16 mouse cellular contexts compared by ENCODE assay signal in genomic region chr2:92743152-92743551, GRCm38 (mm10).
DNase-seq lines count a peak whose midpoint lies in the region; ATAC-seq and TF ChIP-seq lines count a peak whose summit lies in the region.
"Had no signal": no experiment of that assay in that cellular context is flagged by ENCODE, and none has a peak within 500 bp of the region (broad histone marks: within the 10 kb centered on the region; RNA-seq: fewer than 3 reads in every experiment).

No protein-coding gene starts in this region.

- H3K27me3 ChIP-seq in forebrain, embryonic 10.5 days (ENCODE audit: poor library complexity, severe bottlenecking), result no peaks in the 10 kb centered on the region
- no peaks in the 10 kb centered on the region for H3K27me3 ChIP-seq in forebrain, embryonic 16.5 days (replicated peaks; ENCODE audit: control insufficient read depth, insufficient read depth, low read length)
- H3K27me3 ChIP-seq in hindbrain, embryonic 10.5 days (ENCODE audit: insufficient read depth, poor library complexity, severe bottlenecking), result 0 out of 2 replicates have a peak, but pooled peaks cover 1% of the 10 kb centered on the region
- H3K27me3 ChIP-seq in hindbrain, embryonic 16.5 days (replicated peaks; ENCODE audit: control insufficient read depth, insufficient read depth, low read length), result no peaks in the 10 kb centered on the region
- no peaks in the 10 kb centered on the region for H3K27me3 ChIP-seq in lung, postnatal 0 days (replicated peaks; ENCODE audit: insufficient read depth, low read length)
- H3K27me3 ChIP-seq in midbrain, embryonic 15.5 days (replicated peaks), result no peaks in the 10 kb centered on the region
- H3K27me3 ChIP-seq in intestine, embryonic 16.5 days (replicated peaks; ENCODE audit: control insufficient read depth, insufficient read depth, low read length), result no peaks in the 10 kb centered on the region
- H3K27me3 ChIP-seq: forebrain, embryonic 12.5 days; liver, embryonic 15.5 days had no signal

- peaks cover 25% of the 10 kb centered on the region for H3K4me1 ChIP-seq in forebrain, embryonic 10.5 days
- H3K4me1 ChIP-seq in forebrain, embryonic 16.5 days (replicated peaks; ENCODE audit: control insufficient read depth, insufficient read depth, low read length), result no peaks in the 10 kb centered on the region
- H3K4me1 ChIP-seq in hindbrain, embryonic 10.5 days (replicated peaks), result peaks cover 25% of the 10 kb centered on the region
- H3K4me1 ChIP-seq in hindbrain, embryonic 16.5 days (ENCODE audit: control insufficient read depth, insufficient read depth, low read depth, low read length), result peaks cover 3% of the 10 kb centered on the region; the same call in 1 of the 2 replicates
- peaks cover 5% of the 10 kb centered on the region; the same call in 1 of the 2 replicates for H3K4me1 ChIP-seq in lung, postnatal 0 days (ENCODE audit: insufficient read depth, low read depth, low read length)
- H3K4me1 ChIP-seq in midbrain, embryonic 15.5 days, result peaks cover 14% of the 10 kb centered on the region
- peaks cover 5% of the 10 kb centered on the region; the same call in 1 of the 2 replicates for H3K4me1 ChIP-seq in intestine, embryonic 16.5 days (ENCODE audit: control insufficient read depth, insufficient read depth, low read length)
- H3K4me1 ChIP-seq: liver, embryonic 15.5 days had no signal

- WGBS in forebrain, embryonic 10.5 days, result 43% methylated on average over 5 of the region's 5 CpGs
- 40% methylated on average over 5 of the region's 5 CpGs for WGBS in forebrain, embryonic 16.5 days
- WGBS in hindbrain, embryonic 10.5 days, result 38% methylated on average over 5 of the region's 5 CpGs
- 32% methylated on average over 5 of the region's 5 CpGs for WGBS in hindbrain, embryonic 16.5 days
- 28% methylated on average over 5 of the region's 5 CpGs for WGBS in lung, postnatal 0 days
- 44% methylated on average over 5 of the region's 5 CpGs for WGBS in midbrain, embryonic 15.5 days
- WGBS in intestine, embryonic 16.5 days, result 40% methylated on average over 5 of the region's 5 CpGs

- no peak overlapping the region for H3K9ac ChIP-seq in forebrain, embryonic 16.5 days (replicated peaks; ENCODE audit: low read depth, low read length)
- H3K9ac ChIP-seq in hindbrain, embryonic 16.5 days (ENCODE audit: low read depth, low read length), result no peak overlapping the region
- no peak overlapping the region for H3K9ac ChIP-seq in lung, postnatal 0 days (replicated peaks; ENCODE audit: low read depth)
- no peak overlapping the region for H3K9ac ChIP-seq in midbrain, embryonic 15.5 days
- H3K9ac ChIP-seq in intestine, embryonic 16.5 days (ENCODE audit: low read depth, low read length), result no peak overlapping the region
- H3K9ac ChIP-seq: embryonic facial prominence, embryonic 12.5 days; forebrain, embryonic 12.5 days; liver, embryonic 15.5 days had no signal

- H3K27ac ChIP-seq in forebrain, embryonic 10.5 days, result peak overlapping the region; percentile 58; the same call in 1 of the 2 replicates
- no peak overlapping the region for H3K27ac ChIP-seq in forebrain, embryonic 16.5 days (ENCODE audit: low read length)
- peak overlapping the region; percentile 54; the same call in 1 of the 2 replicates for H3K27ac ChIP-seq in hindbrain, embryonic 10.5 days
- no peak overlapping the region for H3K27ac ChIP-seq in hindbrain, embryonic 16.5 days (ENCODE audit: low read depth, low read length)
- 0 out of 2 replicates have a peak overlapping the region, but pooled peaks have one; percentile 81 for H3K27ac ChIP-seq in lung, postnatal 0 days (ENCODE audit: low read length)
- H3K27ac ChIP-seq in midbrain, embryonic 15.5 days, result no peak overlapping the region
- no peak overlapping the region; the same call in 1 of the 2 replicates for H3K27ac ChIP-seq in intestine, embryonic 16.5 days (ENCODE audit: low read length)
- H3K27ac ChIP-seq: forebrain, embryonic 12.5 days; liver, embryonic 15.5 days had no signal

- H3K36me3 ChIP-seq in forebrain, embryonic 10.5 days (replicated peaks), result no peaks in the 10 kb centered on the region
- H3K36me3 ChIP-seq in forebrain, embryonic 16.5 days (ENCODE audit: control insufficient read depth, insufficient read depth), result no peaks in the 10 kb centered on the region
- no peaks in the 10 kb centered on the region for H3K36me3 ChIP-seq in hindbrain, embryonic 10.5 days
- H3K36me3 ChIP-seq in hindbrain, embryonic 16.5 days (ENCODE audit: control insufficient read depth, insufficient read depth, low read length), result no peaks in the 10 kb centered on the region
- no peaks in the 10 kb centered on the region for H3K36me3 ChIP-seq in lung, postnatal 0 days (ENCODE audit: insufficient read depth, low read length)
- no peaks in the 10 kb centered on the region for H3K36me3 ChIP-seq in midbrain, embryonic 15.5 days (replicated peaks)
- H3K36me3 ChIP-seq in intestine, embryonic 16.5 days (ENCODE audit: control insufficient read depth, insufficient read depth, low read length), result no peaks in the 10 kb centered on the region
- H3K36me3 ChIP-seq: embryonic facial prominence, embryonic 12.5 days; forebrain, embryonic 12.5 days; liver, embryonic 15.5 days had no signal

- no peak for ATAC-seq in forebrain, embryonic 16.5 days
- no peak for ATAC-seq in hindbrain, embryonic 16.5 days
- ATAC-seq in lung, postnatal 0 days, result no peak
- ATAC-seq in midbrain, embryonic 15.5 days (replicated peaks), result peak; percentile 58; the same call in 1 of the 2 replicates
- ATAC-seq in intestine, embryonic 16.5 days, result no peak
- ATAC-seq: intestine, postnatal 0 days had no signal

- no peak overlapping the region for H3K4me2 ChIP-seq in forebrain, embryonic 16.5 days (ENCODE audit: low read length)
- no peak overlapping the region for H3K4me2 ChIP-seq in hindbrain, embryonic 16.5 days (ENCODE audit: low read length)
- peak overlapping the region; percentile 20 for H3K4me2 ChIP-seq in lung, postnatal 0 days (replicated peaks; ENCODE audit: low read depth, low read length)
- H3K4me2 ChIP-seq in midbrain, embryonic 15.5 days, result no peak overlapping the region
- H3K4me2 ChIP-seq in intestine, embryonic 16.5 days (ENCODE audit: low read depth, low read length), result no peak overlapping the region
- H3K4me2 ChIP-seq: embryonic facial prominence, embryonic 12.5 days; forebrain, embryonic 12.5 days; liver, embryonic 15.5 days had no signal

- no peak for DNase-seq in forebrain, embryonic 10.5 days (ENCODE audit: extremely low spot score, low spot score)
- DNase-seq in hindbrain, embryonic 10.5 days (ENCODE audit: low spot score), result no peak
- no peak for DNase-seq in lung, postnatal 0 days (ENCODE audit: low spot score)
- DNase-seq in lung, postnatal 4 days, result no peak
- DNase-seq: adrenal gland, adult 8-10 months; cerebellum, postnatal 25 days; gastrocnemius, postnatal 10 days; right cerebral cortex, postnatal 25 days had no signal

- no peak for TF ChIP-seq CTCF in lung, postnatal 0 days (IDR thresholded peaks at IDR 0.05)

- no peak overlapping the region for H3K4me3 ChIP-seq in forebrain, embryonic 10.5 days
- no peak overlapping the region for H3K4me3 ChIP-seq in forebrain, embryonic 16.5 days (replicated peaks; ENCODE audit: low read length)
- H3K4me3 ChIP-seq in hindbrain, embryonic 10.5 days, result no peak overlapping the region
- no peak overlapping the region for H3K4me3 ChIP-seq in hindbrain, embryonic 16.5 days (ENCODE audit: low read length)
- H3K4me3 ChIP-seq in lung, postnatal 0 days (ENCODE audit: low read depth, low read length), result no peak overlapping the region
- no peak overlapping the region for H3K4me3 ChIP-seq in midbrain, embryonic 15.5 days
- no peak overlapping the region for H3K4me3 ChIP-seq in intestine, embryonic 16.5 days (ENCODE audit: low read length)
- H3K4me3 ChIP-seq: embryonic facial prominence, embryonic 12.5 days; forebrain, embryonic 12.5 days; liver, embryonic 15.5 days had no signal

- H3K9me3 ChIP-seq in forebrain, embryonic 10.5 days, result no peaks in the 10 kb centered on the region
- H3K9me3 ChIP-seq in forebrain, embryonic 16.5 days (ENCODE audit: control insufficient read depth, low read length), result no peaks in the 10 kb centered on the region
- no peaks in the 10 kb centered on the region for H3K9me3 ChIP-seq in hindbrain, embryonic 10.5 days
- no peaks in the 10 kb centered on the region for H3K9me3 ChIP-seq in hindbrain, embryonic 16.5 days (ENCODE audit: control insufficient read depth, low read length)
- no peaks in the 10 kb centered on the region for H3K9me3 ChIP-seq in lung, postnatal 0 days (ENCODE audit: low read length)
- no peaks in the 10 kb centered on the region for H3K9me3 ChIP-seq in midbrain, embryonic 15.5 days
- no peaks in the 10 kb centered on the region for H3K9me3 ChIP-seq in intestine, embryonic 16.5 days (ENCODE audit: control insufficient read depth, low read length)
- H3K9me3 ChIP-seq: embryonic facial prominence, embryonic 12.5 days; forebrain, embryonic 12.5 days; liver, embryonic 15.5 days had no signal

- TF ChIP-seq EP300 in lung, postnatal 0 days (IDR thresholded peaks at IDR 0.05), result no peak

Comparison
In these comparisons a context has a peak if more than half of its experiments do, and no peak if none do; other contexts are left out.
1. H3K27ac ChIP-seq: peak in forebrain, embryonic 10.5 days (single experiment), hindbrain, embryonic 10.5 days (single experiment) and lung, postnatal 0 days (single experiment); none in forebrain, embryonic 16.5 days (single experiment), hindbrain, embryonic 16.5 days (single experiment), midbrain, embryonic 15.5 days (single experiment) and intestine, embryonic 16.5 days (single experiment).